Mouse (Mus musculus) heart, adult 9 months (tissue): ENCODE data around the gene Ltc4s.

Source experiments
- DNase-seq, 2 experiments: peaks; one replicate each; pipeline ENCODE4 v3.0.0; 2022; ENCODE audit warnings: low spot score in 2 of 2

Gene Ltc4s

GRCm38 (mm10) chr11:50224671-50225530 is 13.5 kb downstream of the Ltc4s start:
- peak; percentile 90 for DNase-seq

- DNase-seq, result no peak
Observed at GRCm38 (mm10) chr11:50223783-50224662, 14.4 kb downstream of the Ltc4s start.

DNA sequence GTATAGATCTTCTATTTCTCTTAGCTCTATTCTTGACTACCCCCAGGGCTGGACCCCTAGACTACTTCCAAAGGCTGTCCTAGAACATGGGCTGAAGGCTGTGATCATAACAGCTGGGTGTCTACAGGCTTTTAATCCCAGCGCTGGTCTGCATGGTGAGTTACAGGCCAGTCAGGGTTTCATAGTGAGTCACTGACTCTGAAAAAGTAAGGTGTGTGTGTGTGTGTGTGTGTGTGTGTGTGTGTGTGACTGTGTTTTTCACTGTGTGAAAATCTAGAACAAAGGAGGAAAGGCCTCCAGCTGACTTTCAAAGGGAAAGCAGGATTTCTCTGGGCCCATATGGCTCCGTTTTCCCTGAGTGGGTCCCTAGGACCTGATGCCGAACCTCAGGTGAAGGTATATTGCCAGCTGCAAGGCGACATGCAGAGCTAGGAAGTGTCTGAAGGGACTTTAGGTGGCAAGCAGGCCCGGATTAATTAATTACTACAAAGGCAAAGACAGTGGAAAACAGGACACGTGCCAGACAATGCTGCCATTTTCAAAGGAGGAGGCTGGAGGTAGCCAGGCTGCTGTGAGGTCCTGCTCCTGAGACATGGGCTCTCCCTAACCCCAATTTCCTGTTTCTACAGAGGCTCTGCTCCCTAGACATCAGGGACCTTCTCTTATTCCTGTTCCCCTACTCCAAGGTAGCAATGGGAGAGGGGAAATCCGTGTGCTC is 15.7 kb downstream of the Ltc4s start:
- no peak for DNase-seq

DNA sequence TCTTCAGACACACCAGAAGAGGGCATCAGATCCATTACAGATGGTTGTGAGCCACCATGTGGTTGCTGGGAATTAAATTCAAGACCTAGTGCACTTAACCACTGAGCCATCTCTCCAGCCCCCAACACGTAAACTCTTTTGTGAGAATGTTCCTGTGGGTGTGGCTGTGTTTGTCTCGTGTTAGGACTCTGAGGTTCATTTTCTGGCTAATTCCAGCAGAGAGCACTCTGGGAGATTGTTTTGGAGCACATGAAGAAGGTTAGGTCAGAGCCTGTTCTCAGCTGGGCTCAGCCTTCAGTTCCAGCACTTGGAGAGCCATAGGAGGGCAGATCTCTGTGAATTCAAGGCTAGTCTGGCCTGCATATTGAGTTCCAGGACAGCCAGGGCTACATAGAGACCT is 18.6 kb downstream of the Ltc4s start:
- DNase-seq, result no peak

GRCm38 (mm10) chr11:50217811-50218210 is 20.6 kb downstream of the Ltc4s start:
- DNase-seq, result no peak

DNA sequence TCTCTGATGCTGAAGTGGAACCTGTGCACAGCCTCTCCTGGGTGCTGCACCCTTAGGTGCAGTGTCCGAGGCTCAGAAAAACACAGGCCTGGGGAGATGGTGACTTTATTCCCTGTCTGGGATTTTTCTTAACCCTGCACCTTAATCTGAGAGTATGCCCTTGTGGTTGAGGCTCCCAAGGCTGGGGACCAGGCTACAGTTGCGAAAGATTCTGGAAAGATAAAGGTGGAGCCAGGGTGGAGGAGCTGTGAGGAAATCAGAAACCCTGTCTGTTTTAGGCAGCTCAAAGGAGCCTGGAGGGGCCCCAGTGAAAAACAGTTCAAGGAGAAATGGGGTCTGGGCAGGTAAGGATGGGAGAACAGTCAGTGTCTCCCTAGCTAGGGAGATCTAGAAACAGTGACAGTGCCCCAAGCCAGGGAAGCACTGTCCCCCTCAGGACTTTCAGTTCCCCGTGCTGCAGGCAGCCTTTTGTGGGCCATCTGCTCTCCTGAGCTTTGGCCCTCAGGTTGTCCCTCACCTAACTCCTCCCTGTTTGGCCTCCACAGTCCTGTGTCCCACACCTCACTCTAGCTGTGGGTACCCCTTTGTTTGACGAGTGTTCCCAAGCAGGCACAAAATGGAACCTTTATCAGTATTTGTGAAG is 21.6 kb downstream of the Ltc4s start:
- DNase-seq, result no peak

DNA sequence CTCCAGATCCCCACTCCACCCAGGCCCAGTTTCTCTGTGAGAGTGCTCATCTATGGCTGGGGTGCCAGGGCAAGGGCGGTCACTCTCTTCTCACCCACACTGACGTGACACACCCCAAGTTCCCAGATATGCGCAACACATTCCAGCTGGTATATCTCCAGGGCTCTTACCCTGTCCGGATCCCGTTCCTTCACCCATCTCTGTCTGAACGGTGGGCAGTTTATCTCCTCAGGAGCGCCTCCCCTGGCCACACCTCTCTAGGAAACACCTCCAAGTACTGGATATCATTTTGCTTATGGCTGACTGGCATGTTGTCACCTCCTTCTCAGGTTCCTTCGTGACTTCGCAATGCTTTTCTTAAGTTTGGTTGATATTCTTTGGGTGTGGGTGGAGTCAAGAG is 22.8 kb downstream of the Ltc4s start:
- DNase-seq, result no peak

DNA sequence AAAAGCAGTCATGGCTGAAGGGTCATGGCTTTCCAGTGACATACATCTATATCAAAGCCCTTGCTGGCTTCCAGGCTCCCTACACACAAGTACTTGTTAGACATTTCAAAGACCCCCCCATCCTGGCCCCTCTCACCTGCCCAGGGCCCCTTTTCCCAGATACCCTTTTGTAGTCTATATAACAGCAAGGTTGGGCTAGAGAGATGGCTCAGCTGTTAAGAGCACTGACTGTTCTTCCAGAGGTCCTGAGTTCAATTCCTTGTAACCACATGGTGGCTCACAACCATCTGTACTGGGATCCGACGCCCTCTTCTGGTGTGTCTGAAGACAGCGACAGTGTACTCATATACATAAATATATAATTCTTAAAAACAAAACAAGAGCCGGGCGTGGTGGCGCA is 23.8 kb downstream of the Ltc4s start:
- DNase-seq, result no peak

- DNase-seq, result peak; percentile 94 to 95
Observed at GRCm38 (mm10) chr11:50212848-50213758, 25.3 kb downstream of the Ltc4s start.

DNA sequence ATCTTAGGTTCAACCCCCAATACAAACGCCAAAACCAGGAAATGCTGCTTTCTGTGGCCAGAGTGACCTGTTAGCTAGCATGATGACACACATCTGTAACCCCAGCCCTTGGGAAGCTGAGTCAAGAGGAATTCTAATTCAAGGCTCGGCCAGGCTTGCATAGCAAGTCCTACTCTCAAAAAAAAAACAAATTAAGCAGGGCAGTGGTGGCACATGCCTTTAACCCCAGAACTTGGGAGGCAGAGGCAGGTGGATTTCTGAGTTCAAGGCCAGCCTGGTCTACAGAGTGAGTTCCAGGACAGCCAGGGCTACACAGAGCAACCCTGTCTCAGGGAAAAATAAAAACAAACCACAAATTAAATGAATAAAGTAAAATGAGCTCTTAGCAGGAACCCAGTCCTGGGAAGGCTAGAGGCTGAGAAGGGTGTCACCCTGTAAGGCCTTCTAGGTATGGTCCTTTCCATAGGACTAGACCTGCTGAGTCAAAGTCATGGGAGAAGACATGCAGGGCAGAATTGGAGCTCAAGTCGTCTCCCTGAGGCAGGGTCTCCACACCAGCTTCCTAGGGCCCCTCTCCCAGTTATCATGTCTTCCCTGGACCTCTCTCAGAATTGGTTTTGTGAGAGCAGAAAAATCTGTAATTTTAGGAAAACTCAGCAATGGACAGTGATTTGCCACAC is 26.2 kb downstream of the Ltc4s start:
- DNase-seq, result no peak

DNA sequence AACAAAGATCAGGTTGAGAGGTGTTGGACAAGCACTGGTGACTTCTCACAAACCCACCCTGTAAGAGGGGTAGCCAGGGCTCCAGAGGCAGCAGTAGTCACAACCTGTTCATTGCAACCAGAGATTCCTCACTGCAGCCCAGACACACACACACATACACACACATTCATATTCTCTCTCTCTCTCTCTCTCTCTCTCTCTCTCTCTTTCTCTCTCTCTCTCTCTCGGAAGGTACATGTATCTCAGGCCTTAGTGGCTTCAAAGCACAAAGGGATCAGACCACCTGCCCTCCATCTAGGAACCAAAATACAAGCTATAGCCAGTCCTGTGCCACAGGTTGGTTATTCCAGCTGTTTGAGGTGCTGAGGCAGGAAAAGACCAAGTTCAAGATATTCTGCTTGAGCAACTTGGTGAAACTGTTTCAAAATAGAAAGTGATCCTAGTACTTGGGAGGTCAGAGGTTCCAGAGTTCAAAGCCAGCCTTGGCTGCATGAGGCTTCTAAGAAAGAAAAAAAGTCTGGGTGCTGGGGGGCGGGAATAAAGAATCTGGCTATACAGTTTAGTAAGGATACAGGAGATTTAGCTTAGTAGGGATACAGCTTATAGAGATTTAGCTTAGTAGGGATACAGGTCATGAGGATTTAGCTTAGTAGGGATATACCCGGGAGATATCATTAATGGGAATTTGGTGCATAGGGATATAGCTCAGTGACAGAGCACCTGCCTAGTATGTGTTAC is 26.9 kb downstream of the Ltc4s start:
- DNase-seq, result no peak

DNA sequence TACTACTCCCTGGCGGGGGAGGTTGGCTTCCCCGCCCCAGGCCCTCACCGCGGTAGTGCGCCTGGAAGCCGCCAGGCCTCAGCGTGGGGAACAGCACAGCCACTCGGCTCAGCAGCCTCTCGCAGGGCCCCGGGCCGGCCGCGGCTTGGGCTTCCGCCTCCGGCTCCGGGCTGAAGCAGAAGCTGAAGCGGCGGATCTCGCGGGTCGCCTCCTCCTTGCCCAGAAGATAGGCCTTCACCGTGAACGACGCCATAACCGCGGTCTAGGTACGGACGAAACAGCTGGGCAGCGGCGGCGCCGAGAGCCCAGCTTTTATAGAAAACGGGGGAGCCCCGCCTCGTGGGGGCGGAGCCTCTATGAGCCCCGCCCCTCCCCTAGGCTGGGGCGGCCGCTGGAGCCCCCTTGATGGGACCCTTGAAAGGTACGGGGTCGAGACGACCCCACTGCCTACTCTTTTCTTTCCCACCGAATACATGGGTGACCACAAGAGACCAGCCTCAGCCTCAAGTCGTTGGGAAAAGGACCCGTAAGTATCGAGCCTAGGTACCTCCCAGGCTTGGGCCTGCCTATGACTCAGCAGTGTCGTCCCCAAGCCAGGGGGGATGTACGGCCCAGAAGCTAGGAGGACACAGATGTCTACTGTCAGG is 27.8 kb downstream of the Ltc4s start, which contains the start of the genes Sqstm1 and Mgat4b:
Sqstm1 (minus strand) TSS at position 323 of the 647 bp plus-strand sequence.
Mgat4b (plus strand) TSS at position 386 of the 647 bp plus-strand sequence.
- DNase-seq, result peak; percentile 88 to 90

DNA sequence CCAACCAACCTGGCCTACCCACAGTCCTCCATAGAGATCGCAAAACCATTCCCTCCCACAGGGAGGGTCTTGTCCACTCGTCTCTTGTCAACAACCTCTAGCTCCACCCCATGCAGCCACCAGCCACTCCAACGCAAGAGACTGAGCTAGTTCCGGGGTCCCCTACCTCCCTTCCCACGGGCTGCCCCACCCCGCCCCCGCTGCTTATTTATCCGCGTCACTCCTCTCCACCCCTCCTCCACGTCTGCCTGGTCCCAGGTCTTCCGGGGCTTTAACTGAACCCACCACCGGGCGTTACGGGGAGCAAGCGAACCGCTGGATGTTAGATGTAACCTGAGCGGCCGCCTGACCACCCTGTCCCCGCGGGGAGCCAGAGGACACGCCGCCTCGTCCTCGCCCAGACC is 28.3 kb downstream of the Ltc4s start:
- peak; percentile 90 to 94 for DNase-seq

DNA sequence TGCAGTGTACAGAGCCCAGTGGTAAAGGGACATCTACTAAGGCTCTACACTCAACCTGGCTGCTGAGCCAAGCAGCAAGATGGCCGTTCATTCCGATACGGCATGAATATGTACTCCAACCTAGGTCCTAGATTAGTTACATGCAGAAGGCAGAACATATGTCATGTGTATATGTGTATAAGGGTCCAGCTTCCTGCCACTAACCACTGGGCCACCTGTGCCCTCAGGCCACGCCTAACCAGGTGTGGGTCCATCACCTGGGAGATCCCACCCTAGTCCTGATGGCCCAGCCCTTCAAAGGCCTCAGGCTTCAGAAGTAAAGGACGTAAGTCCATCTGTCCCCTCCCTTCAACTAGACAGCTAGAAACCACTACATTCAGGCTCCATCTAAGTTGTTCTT is 30.4 kb downstream of the Ltc4s start:
- no peak for DNase-seq

- no peak for DNase-seq
Observed at GRCm38 (mm10) chr11:50207344-50207743, 31.1 kb downstream of the Ltc4s start.

- no peak for DNase-seq
Observed at GRCm38 (mm10) chr11:50206037-50206436, 32.4 kb downstream of the Ltc4s start.

GRCm38 (mm10) chr11:50205434-50205833 is 33.0 kb downstream of the Ltc4s start:
- peak in 1 of 2 experiments; percentile 44 for DNase-seq

DNA sequence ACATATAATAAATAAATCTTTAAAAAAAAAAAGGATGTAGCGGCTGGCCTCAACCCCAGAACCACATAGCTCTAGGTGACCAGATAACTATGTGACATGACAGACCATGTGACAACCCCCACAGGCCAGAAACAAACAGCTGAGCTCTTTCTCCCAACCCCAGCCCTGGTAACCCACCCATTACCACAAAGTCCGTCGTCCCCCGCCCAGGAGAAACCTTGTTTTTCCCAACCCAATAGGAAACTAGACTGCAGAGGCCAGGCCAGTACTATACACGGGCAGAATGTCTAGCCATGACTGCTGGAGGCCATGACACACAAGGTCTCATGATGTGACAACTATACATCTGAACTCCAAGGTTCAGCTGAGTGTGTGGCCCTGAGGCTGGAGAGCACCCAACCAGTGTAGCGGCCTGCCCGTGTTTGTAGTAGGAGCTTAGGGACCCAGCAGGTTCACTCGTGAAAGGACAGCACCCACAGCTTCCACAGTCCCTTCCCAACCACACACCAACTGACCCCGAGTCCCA is 35.1 kb downstream of the Ltc4s start:
- no peak for DNase-seq
